16 mouse cellular contexts compared by ENCODE assay signal in the genomic region with DNA sequence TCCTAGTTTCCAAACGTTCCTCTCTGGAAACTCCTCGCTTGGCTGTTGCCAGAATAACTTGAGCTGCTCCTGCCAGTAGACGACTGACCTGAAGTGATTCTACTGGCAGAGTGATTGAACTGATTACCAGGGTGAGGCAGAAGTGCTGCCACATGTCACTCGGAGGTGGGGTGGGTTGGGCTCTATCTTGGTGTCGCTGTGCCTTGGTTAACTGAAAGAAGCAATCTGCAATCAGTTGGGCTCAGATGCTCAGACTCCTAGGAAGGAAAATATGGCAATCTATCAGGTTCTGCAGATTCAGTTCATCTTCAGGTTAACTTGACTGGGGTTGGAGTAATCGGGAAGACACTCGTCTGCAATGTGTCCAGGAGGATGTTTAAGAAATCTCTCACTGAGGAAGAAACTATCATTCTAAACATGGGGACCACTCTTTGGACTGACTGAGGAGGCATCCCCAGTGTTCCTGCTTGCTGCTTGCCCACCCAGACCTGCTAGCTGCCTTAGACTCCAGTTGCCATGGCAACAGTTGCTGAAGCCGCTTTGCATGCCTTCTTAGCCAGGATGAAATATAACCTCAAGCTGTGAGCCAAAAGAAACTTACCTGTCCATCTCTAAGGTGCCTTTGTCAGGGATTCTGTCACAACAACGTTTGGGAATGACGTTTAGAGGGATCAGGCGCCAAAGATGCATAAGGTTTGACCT.
DNase-seq lines count a peak whose midpoint lies in the region; ATAC-seq lines count a peak whose summit lies in the region.
"Had no signal": no experiment of that assay in that cellular context is flagged by ENCODE, and none has a peak within 500 bp of the region (broad histone marks: within the 10 kb centered on the region; RNA-seq: fewer than 3 reads in every experiment).

No protein-coding gene starts in this region.

- H3K4me1 ChIP-seq in embryonic facial prominence, embryonic 14.5 days (ENCODE audit: control insufficient read depth, insufficient read depth, low read length), result no peaks in the 10 kb centered on the region
- H3K4me1 ChIP-seq: limb, embryonic 12.5 days had no signal

- H3K9me3 ChIP-seq in embryonic facial prominence, embryonic 14.5 days (ENCODE audit: control insufficient read depth, low read length), result no peaks in the 10 kb centered on the region
- H3K9me3 ChIP-seq: embryonic facial prominence, embryonic 15.5 days; heart, embryonic 13.5 days; limb, embryonic 12.5 days had no signal

- H3K27me3 ChIP-seq in embryonic facial prominence, embryonic 14.5 days (replicated peaks; ENCODE audit: control insufficient read depth, insufficient read depth, low read length), result no peaks in the 10 kb centered on the region
- H3K27me3 ChIP-seq: embryonic facial prominence, embryonic 15.5 days; heart, embryonic 13.5 days; limb, embryonic 12.5 days had no signal

- 67% methylated on average over 11 of the region's 11 CpGs for WGBS in embryonic facial prominence, embryonic 14.5 days

- DNase-seq in cerebellum, postnatal 14 days, result peak; percentile 9 to 11
- no peak for DNase-seq in cerebellum, postnatal 36 days
- peak; percentile 52 to 57 for DNase-seq in left cerebral cortex, postnatal 14 days (ENCODE audit: low spot score in 2 of 2)
- DNase-seq in left cerebral cortex, adult 11 months (ENCODE audit: low spot score), result no peak
- DNase-seq in embryonic facial prominence, embryonic 14.5 days (ENCODE audit: low spot score), result peak; percentile 46
- DNase-seq in right cerebral cortex, postnatal 10 days (ENCODE audit: low spot score in 2 of 2), result peak; percentile 67 to 82
- DNase-seq in layer of hippocampus, adult 8-10 months (ENCODE audit: low spot score in 2 of 2), result no peak
- DNase-seq in cerebellum, postnatal 25 days, result no peak
- DNase-seq: gastrocnemius, adult 2 months; lung, postnatal 36 days; retina, postnatal 1 day; thymus, postnatal 25 days had no signal

- H3K36me3 ChIP-seq in embryonic facial prominence, embryonic 14.5 days (ENCODE audit: control insufficient read depth, insufficient read depth, low read length), result no peaks in the 10 kb centered on the region
- H3K36me3 ChIP-seq: embryonic facial prominence, embryonic 15.5 days; heart, embryonic 13.5 days; limb, embryonic 12.5 days had no signal

- ATAC-seq in embryonic facial prominence, embryonic 14.5 days (ENCODE audit: low read depth), result no peak
- ATAC-seq: intestine, embryonic 16.5 days had no signal

- no peak overlapping the region for H3K9ac ChIP-seq in embryonic facial prominence, embryonic 14.5 days (ENCODE audit: low read depth, low read length)
- H3K9ac ChIP-seq: embryonic facial prominence, embryonic 15.5 days; heart, embryonic 13.5 days; limb, embryonic 12.5 days had no signal

- intact Hi-C loops in left cerebral cortex, postnatal 14 days (cut with DNase I), result no loop called here

- H3K4me2 ChIP-seq in embryonic facial prominence, embryonic 14.5 days (ENCODE audit: low read depth, low read length), result no peak overlapping the region
- H3K4me2 ChIP-seq: embryonic facial prominence, embryonic 15.5 days; heart, embryonic 13.5 days; limb, embryonic 12.5 days had no signal

- no peak overlapping the region for H3K4me3 ChIP-seq in embryonic facial prominence, embryonic 14.5 days (ENCODE audit: low read depth, low read length)
- H3K4me3 ChIP-seq: embryonic facial prominence, embryonic 15.5 days; gastrocnemius, adult 2 months; heart, embryonic 13.5 days; limb, embryonic 12.5 days had no signal

- H3K27ac ChIP-seq in embryonic facial prominence, embryonic 14.5 days (replicated peaks; ENCODE audit: low read depth, low read length), result no peak overlapping the region
- H3K27ac ChIP-seq: embryonic facial prominence, embryonic 15.5 days; gastrocnemius, adult 2 months; heart, embryonic 13.5 days; limb, embryonic 12.5 days had no signal

Comparison
In these comparisons a context has a peak if more than half of its experiments do, and no peak if none do; other contexts are left out.
1. DNase-seq: peak in cerebellum, postnatal 14 days (2 of 2), left cerebral cortex, postnatal 14 days (2 of 2), embryonic facial prominence, embryonic 14.5 days (single experiment) and right cerebral cortex, postnatal 10 days (2 of 2); none in cerebellum, postnatal 36 days (0 of 2), left cerebral cortex, adult 11 months (single experiment), layer of hippocampus, adult 8-10 months (0 of 2) and cerebellum, postnatal 25 days (0 of 2).